Mouse (Mus musculus) lung, postnatal 0 days (tissue): Measurements from ENCODE around the gene Tes3-ps.

Source experiments
- CTCF ChIP-seq: IDR thresholded peaks from 2 replicates; pipeline ENCODE4 v1.5.1; 2016; ENCODE audit warnings: antibody characterized with exemption, mild to moderate bottlenecking
- EP300 ChIP-seq: IDR thresholded peaks from 2 replicates; pipeline ENCODE4 v1.6.1; 2016; ENCODE audit warnings: antibody characterized with exemption, mild to moderate bottlenecking, control low read depth

DNA sequence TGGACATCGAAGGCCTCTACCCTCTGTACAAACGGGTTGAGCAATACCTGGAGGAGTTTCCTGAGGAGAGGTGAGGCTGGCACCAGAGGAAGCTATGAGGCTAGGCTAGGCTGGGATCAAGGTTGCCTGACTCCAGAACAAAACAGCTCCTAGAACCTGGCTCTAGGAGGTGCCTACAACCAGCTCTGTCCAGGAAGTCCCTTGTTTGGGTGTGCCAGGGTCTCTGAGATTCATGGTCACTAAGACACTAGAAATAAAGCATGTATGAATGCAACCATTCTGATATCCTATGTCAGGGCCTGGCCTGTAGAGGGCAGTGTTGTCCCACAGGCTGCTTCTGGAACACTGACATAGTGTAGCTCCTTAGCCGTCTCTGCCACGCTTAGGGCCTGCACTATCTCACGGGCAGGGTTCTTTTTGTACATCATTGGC is 43.8 kb upstream of the Tes3-ps start:
- TF ChIP-seq CTCF (peak; percentile 99), EP300 (no peak)
